Mouse (Mus musculus): ENCODE measurements around the gene Cfap299. TPM values are rescaled to one million over a fixed set of nuclear protein-coding genes. Genes with fewer than 3 reads are reported as not detected.

Gene Cfap299
- polyA plus RNA-seq, 1 experiment from 2014 or later = 0.51 TPM

DNA sequence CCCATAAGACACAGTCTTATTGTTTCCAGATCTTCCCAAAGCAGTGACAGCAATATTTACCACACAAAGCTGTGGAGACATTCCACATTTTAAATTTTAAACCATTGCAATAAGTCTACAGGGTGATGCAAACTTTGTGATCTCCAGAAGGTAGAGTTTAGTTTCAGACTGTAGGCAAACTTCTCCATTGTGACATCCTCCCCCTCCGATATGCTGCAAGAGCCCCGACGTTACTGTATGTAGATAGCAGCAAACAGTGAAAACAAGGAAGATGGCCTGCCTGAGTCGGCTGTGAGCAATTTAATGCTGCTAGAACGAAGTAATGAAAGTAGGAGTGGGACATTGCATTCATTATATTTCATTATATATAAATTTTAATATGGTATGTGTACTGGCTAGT is 359.1 kb downstream of the Cfap299 start:
- Histone ChIP-seq H3K4me3 (replicated peaks) (no peak overlapping the region), H3K36me3 (no peaks in the 10 kb centered on the region), H3K9me3 (no peaks in the 10 kb centered on the region), H3K27me3 (no peaks in the 10 kb centered on the region), H3K4me1 (replicated peaks) (no peaks in the 10 kb centered on the region), H3K4me2 (no peak overlapping the region), H3K27ac (no peak overlapping the region), H3K9ac (replicated peaks) (no peak overlapping the region)
- WGBS = 91% methylated on average over 5 of the region's 5 CpGs
- ATAC-seq (ENCODE audit: insufficient number of reproducible peaks, insufficient read depth, low FRiP score, low TSS enrichment, low read depth) = no peak

DNA sequence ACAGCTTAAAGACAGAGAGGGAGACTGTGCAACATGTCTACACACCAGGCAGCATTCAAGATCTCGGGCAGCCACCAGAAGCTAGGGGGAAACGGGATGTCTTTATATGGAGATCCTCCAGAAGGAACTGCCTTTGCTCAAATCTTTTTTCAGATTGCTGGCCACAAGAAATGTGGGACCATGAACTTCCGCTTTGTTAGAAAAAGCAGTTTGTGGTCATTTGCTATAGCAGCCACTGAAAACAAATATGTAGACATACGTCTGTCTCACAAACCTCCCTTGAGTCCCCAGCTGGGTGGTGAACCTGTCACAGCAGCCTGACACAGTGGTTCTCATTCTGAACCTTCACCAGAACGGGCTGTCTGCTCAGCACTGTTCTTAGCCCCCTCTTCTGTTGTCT is 363.0 kb downstream of the Cfap299 start:
- no peaks in the 10 kb centered on the region for H3K9me3 ChIP-seq
- no peak overlapping the region for H3K4me3 ChIP-seq (replicated peaks)
- no peaks in the 10 kb centered on the region for H3K36me3 ChIP-seq
- H3K4me2 ChIP-seq = no peak overlapping the region
- no peaks in the 10 kb centered on the region for H3K27me3 ChIP-seq
- 66% methylated on average over 5 of the region's 5 CpGs for WGBS
- H3K9ac ChIP-seq (replicated peaks) = no peak overlapping the region
- H3K4me1 ChIP-seq (replicated peaks) = no peaks in the 10 kb centered on the region; the same call in 1 of the 2 replicates
- no peak for ATAC-seq (ENCODE audit: insufficient number of reproducible peaks, insufficient read depth, low FRiP score, low TSS enrichment, low read depth)
- H3K27ac ChIP-seq = no peak overlapping the region

DNA sequence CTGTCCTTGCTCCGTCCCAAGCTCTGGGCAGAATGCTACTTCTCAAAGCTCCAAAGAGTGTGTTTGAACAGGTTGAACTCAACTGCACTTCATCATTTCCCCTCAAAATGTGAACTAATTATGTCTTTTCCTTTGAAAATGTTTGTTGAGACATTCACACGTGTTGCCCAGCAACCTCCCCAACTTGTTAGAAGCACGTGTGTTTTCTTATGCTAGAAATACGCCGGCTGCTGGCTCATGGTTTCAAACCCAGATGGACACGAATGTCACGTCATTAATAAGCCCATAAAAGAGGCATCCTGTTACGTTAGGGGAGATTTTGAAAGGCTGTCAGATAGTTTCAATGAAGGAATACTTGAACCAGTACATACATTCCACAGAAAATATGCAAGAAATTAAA is 367.2 kb downstream of the Cfap299 start:
- Histone ChIP-seq H3K4me2 (no peak overlapping the region), H3K4me3 (replicated peaks) (no peak overlapping the region), H3K4me1 (replicated peaks) (peaks cover 6% of the 10 kb centered on the region), H3K9ac (replicated peaks) (no peak overlapping the region), H3K27me3 (0 out of 2 replicates have a peak, but pooled peaks cover 2% of the 10 kb centered on the region), H3K36me3 (no peaks in the 10 kb centered on the region), H3K27ac (no peak overlapping the region), H3K9me3 (no peaks in the 10 kb centered on the region)
- 32% methylated on average over 8 of the region's 8 CpGs for WGBS
- no peak for ATAC-seq (ENCODE audit: insufficient number of reproducible peaks, insufficient read depth, low FRiP score, low TSS enrichment, low read depth)

DNA sequence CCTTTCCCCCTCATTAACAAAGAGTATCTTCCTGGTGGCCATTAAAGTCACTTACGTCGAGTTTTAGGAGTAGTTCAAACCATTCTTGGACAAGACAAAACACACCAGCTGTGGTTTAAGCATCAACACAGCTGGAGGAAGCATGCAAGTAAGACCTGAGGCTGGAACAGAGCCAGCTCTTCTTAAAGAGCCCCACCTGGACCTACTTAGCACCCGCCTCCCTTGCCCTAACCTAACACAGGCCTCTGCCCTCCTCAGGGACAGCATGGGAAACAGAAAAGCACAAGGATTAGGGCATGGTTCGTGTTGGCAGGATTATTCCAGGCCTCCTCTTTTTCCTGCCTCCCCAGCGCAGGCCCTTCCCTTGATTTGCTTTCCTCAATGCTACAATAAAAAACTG is 374.9 kb downstream of the Cfap299 start:
- peak; percentile 83 for ATAC-seq (ENCODE audit: insufficient number of reproducible peaks, insufficient read depth, low FRiP score, low TSS enrichment, low read depth)
- H3K27ac ChIP-seq = no peak overlapping the region

DNA sequence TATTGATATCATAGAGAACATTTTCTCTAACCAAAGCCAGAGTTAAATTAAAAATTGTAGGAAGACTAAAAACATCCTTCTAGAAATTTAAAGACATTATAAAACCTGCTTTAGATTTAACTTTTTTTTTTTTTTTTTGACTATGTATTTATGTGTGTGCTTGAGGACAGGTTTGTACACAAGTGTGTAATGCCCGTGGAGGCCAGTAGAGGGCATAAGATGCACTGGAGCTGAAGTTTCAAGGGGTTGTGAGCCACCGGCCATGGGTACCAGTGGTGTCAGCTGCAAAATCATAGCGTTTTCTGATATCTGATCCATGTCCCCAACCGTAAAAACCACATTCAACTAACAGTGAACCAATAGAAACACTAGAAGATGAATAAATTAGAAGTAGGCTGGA is 377.5 kb downstream of the Cfap299 start:
- WGBS = 76% methylated on average over 4 of the region's 4 CpGs
- no peak for ATAC-seq (ENCODE audit: insufficient number of reproducible peaks, insufficient read depth, low FRiP score, low TSS enrichment, low read depth)
- Histone ChIP-seq H3K9me3 (no peaks in the 10 kb centered on the region), H3K27me3 (0 out of 2 replicates have a peak, but pooled peaks cover 3% of the 10 kb centered on the region), H3K36me3 (no peaks in the 10 kb centered on the region), H3K4me2 (no peak overlapping the region), H3K4me1 (replicated peaks) (peaks cover 17% of the 10 kb centered on the region), H3K27ac (no peak overlapping the region), H3K4me3 (replicated peaks) (no peak overlapping the region), H3K9ac (replicated peaks) (no peak overlapping the region)

More for the DNA sequence above, 374.9 kb downstream of the Cfap299 start:
- Histone ChIP-seq H3K9me3 (no peaks in the 10 kb centered on the region), H3K4me3 (replicated peaks) (no peak overlapping the region), H3K36me3 (no peaks in the 10 kb centered on the region), H3K27me3 (no peaks in the 10 kb centered on the region), H3K4me2 (peak overlapping the region; percentile 8; the same call in 1 of the 2 replicates), H3K9ac (replicated peaks) (no peak overlapping the region), H3K4me1 (replicated peaks) (peaks cover 24% of the 10 kb centered on the region)
- 24% methylated on average over 5 of the region's 5 CpGs for WGBS

DNA sequence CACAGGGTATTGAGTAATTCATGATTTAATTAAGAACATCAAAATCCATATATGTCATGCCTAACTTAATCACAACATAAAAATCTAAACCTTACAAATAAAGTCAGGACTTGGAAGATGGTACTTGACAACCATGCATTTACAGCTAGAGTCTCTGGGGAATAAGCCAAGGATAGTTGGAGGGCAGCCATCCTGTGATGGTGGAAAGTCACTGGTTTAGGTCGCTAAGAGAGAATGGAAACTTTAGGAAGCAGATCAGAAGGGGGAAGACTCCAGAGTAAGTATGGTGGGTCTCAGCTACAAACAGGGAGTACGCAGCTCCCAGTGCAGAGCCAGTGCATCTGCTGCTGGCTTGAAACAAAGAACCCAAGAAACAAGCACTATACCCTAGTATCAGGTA is 386.3 kb downstream of the Cfap299 start:
- Histone ChIP-seq H3K9ac (replicated peaks) (no peak overlapping the region), H3K4me1 (replicated peaks) (no peaks in the 10 kb centered on the region), H3K36me3 (no peaks in the 10 kb centered on the region), H3K27me3 (no peaks in the 10 kb centered on the region), H3K9me3 (no peaks in the 10 kb centered on the region), H3K27ac (no peak overlapping the region), H3K4me3 (replicated peaks) (no peak overlapping the region), H3K4me2 (no peak overlapping the region)
- 75% methylated on average over 2 of the region's 2 CpGs for WGBS
- ATAC-seq (ENCODE audit: insufficient number of reproducible peaks, insufficient read depth, low FRiP score, low TSS enrichment, low read depth) = no peak

DNA sequence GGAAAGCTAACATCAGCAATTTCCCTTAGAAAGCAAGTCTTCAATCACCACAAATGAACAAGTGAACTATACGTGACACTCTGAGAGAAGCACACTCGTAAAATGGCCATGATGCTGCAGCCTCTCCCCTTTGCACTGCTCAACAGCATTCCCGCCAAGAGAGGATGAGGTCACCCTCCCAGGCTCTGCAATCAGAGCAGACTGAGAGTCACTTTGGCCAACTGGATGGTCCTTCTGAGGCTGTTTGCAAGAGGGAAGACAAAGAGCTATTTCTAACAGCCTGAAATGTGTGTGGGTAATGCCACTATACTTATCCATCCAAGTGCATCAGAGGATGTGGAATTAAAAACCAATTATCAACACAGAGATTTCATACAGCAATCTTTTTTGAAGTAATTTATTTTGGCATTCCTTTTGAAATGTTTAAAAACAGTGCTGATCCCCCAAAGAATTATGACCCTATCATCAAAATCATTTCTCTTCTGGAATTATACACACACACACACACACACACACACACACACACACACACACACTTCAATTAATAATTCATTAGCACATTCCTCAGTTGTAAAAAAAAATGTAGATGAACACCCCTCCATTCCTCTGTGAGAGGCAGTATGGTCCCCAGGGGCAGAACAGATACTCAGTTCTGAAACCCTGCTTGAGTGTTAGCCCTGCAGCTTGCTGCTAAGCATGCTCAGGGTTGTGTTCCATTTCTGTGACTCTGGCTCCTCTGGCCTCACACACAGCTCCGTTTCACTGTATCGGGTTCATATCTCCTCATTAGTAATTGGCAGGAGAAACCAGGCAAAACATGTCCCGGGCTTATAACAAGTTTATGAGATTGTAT is 403.3 kb downstream of the Cfap299 start:
- H3K4me3 ChIP-seq (replicated peaks) = no peak overlapping the region
- H3K9me3 ChIP-seq = no peaks in the 10 kb centered on the region
- H3K27me3 ChIP-seq = no peaks in the 10 kb centered on the region
- H3K4me2 ChIP-seq = no peak overlapping the region
- ATAC-seq (ENCODE audit: insufficient number of reproducible peaks, insufficient read depth, low FRiP score, low TSS enrichment, low read depth) = no peak
- 0 out of 2 replicates have a peak, but pooled peaks cover 3% of the 10 kb centered on the region for H3K4me1 ChIP-seq (replicated peaks)
- WGBS = 33% methylated on average over 6 of the region's 6 CpGs
- no peak overlapping the region for H3K9ac ChIP-seq (replicated peaks)
- no peaks in the 10 kb centered on the region for H3K36me3 ChIP-seq
- H3K27ac ChIP-seq = no peak overlapping the region

DNA sequence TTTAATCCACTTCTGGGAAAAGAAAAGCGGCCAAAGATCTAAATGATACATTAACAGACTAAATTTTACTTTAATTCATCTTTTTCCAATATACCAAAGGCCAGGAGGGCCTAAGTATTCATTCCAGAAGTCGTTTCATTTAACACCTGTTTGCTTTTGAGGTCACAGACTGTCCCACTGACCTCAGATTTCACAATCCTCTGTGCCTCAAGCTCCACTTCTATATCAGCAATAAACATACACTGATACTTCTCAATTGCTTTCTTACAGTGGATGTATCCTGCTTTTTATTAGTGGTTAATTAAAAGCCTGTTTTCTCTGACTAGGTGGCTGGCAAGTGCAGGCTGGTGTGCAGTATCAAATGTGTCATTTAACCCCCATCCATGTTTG is 403.9 kb downstream of the Cfap299 start:
- H3K4me2 ChIP-seq = no peak overlapping the region
- H3K27ac ChIP-seq = no peak overlapping the region
- H3K4me1 ChIP-seq (replicated peaks) = 0 out of 2 replicates have a peak, but pooled peaks cover 3% of the 10 kb centered on the region
- H3K36me3 ChIP-seq = no peaks in the 10 kb centered on the region
- H3K27me3 ChIP-seq = no peaks in the 10 kb centered on the region
- no peak for ATAC-seq (ENCODE audit: insufficient number of reproducible peaks, insufficient read depth, low FRiP score, low TSS enrichment, low read depth)
- WGBS = 25% methylated on average over 2 of the region's 2 CpGs
- H3K4me3 ChIP-seq (replicated peaks) = no peak overlapping the region
- H3K9ac ChIP-seq (replicated peaks) = no peak overlapping the region
- H3K9me3 ChIP-seq = no peaks in the 10 kb centered on the region

DNA sequence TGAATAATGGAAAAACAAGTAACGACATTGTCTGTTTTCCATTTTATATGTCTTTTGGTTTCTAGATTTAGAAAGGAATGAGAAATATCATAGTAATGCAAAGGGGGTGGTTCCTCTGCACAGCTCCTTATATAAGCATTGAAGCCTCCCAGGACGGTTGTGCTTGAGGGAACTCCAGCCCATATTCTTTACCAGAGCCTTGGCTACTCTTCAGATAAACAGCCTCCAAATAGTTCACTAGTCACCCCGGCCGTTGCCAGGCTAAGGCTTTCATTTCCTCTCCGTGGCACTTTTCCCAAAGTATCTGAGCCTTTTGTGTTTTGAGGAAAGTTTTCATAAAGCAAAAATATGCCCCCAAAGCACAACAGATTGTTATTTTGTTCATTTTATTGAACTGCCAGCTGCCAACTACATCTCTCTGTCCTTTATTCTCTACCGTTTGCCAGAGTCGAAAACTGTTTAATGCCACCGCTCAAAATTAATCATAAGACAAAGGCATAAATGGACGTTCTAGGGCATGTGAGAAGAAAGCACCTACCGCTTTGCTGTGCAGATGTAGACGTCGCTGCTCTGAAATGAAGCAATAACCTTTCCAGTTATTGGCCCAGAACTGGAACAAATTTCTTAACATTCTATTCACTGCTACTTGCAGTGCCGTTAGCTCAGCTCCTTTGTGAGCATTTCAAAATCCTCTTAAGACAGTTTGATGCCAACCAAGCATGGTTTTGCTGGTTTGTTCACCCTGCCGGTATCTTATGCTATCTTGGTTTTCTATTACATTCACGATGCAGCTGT is 433.0 kb downstream of the Cfap299 start:
- H3K4me1 ChIP-seq (replicated peaks) = no peaks in the 10 kb centered on the region
- H3K4me2 ChIP-seq = no peak overlapping the region
- H3K9me3 ChIP-seq = no peaks in the 10 kb centered on the region
- 83% methylated on average over 15 of the region's 15 CpGs for WGBS
- no peaks in the 10 kb centered on the region for H3K27me3 ChIP-seq
- no peak for ATAC-seq (ENCODE audit: insufficient number of reproducible peaks, insufficient read depth, low FRiP score, low TSS enrichment, low read depth)
- H3K9ac ChIP-seq (replicated peaks) = no peak overlapping the region
- no peak overlapping the region for H3K4me3 ChIP-seq (replicated peaks)
- H3K27ac ChIP-seq = no peak overlapping the region
- H3K36me3 ChIP-seq = no peaks in the 10 kb centered on the region

DNA sequence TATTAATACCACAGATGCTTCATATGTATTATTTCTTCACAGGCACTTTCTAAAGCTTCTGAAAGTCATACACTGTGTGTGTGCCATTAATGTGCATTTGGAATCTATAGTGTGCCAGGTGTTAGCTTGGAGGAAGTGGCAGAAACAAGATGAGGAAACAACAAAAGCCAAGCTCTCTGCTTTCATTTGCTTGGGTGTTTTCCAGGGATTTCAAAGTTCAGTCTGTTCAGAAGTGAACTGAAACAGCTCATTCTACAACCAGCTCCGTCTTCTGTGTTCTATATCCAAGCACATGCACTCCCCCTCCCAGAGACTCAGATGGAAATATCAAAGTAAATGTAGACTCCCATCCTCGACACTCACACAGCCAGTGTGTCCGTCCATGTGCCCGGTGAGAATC is 449.5 kb downstream of the Cfap299 start:
- no peaks in the 10 kb centered on the region for H3K9me3 ChIP-seq
- no peak overlapping the region for H3K27ac ChIP-seq
- WGBS = 90% methylated on average over 4 of the region's 4 CpGs
- 0 out of 2 replicates have a peak, but pooled peaks cover 5% of the 10 kb centered on the region for H3K4me1 ChIP-seq (replicated peaks)
- H3K9ac ChIP-seq (replicated peaks) = no peak overlapping the region
- H3K4me2 ChIP-seq = no peak overlapping the region
- H3K36me3 ChIP-seq = no peaks in the 10 kb centered on the region
- no peak for ATAC-seq (ENCODE audit: insufficient number of reproducible peaks, insufficient read depth, low FRiP score, low TSS enrichment, low read depth)
- H3K4me3 ChIP-seq (replicated peaks) = no peak overlapping the region
- no peaks in the 10 kb centered on the region for H3K27me3 ChIP-seq

DNA sequence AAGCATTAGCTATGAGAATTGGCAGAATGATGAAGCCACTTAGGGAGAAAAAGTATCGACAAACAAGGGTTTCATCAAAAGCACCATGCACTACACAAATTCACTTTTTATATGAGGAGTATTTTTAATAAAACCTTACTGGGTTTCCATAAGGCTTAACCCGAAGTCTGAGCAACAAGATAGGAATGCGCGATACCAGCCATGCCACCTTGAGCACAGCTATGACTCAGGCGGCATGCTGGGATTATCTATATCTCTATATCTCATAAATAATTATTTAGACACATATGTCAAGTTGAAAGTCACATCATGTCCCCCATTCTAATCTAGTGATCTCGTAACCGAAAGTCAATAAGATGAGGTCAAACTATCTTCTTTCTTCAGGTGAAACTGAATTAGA is 453.0 kb downstream of the Cfap299 start:
- ATAC-seq (ENCODE audit: insufficient number of reproducible peaks, insufficient read depth, low FRiP score, low TSS enrichment, low read depth) = no peak
- Histone ChIP-seq H3K4me2 (no peak overlapping the region), H3K4me1 (replicated peaks) (no peaks in the 10 kb centered on the region), H3K4me3 (replicated peaks) (no peak overlapping the region), H3K9ac (replicated peaks) (no peak overlapping the region), H3K9me3 (no peaks in the 10 kb centered on the region), H3K36me3 (no peaks in the 10 kb centered on the region), H3K27ac (no peak overlapping the region), H3K27me3 (no peaks in the 10 kb centered on the region)
- 95% methylated on average over 7 of the region's 7 CpGs for WGBS
